Mouse (Mus musculus) cerebellum, adult 2 months (tissue): ENCODE measurements at regions not wholly inside any gene's neighbourhood (a gene's known extent, or its start where the extent isn't known, plus 50 kb on each side); places are given as distances from the start of the nearest gene placed in this dataset.

ENCODE experiments used
- CTCF ChIP-seq: fragments of 200-500 bp; IDR thresholded peaks from 2 replicates; pipeline ENCODE4 v1.5.1; 2011; ENCODE audit warnings: low read depth, mild to moderate bottlenecking, control low read depth, low read length, moderate library complexity, borderline replicate concordance; ENCODE audit not compliant: insufficient read depth
- POLR2A ChIP-seq: fragments of 200-500 bp; IDR thresholded peaks from 2 replicates; pipeline ENCODE4 v1.6.1; 2011; ENCODE audit warnings: low read length, control low read depth, borderline replicate concordance; ENCODE audit not compliant: insufficient read depth

DNA sequence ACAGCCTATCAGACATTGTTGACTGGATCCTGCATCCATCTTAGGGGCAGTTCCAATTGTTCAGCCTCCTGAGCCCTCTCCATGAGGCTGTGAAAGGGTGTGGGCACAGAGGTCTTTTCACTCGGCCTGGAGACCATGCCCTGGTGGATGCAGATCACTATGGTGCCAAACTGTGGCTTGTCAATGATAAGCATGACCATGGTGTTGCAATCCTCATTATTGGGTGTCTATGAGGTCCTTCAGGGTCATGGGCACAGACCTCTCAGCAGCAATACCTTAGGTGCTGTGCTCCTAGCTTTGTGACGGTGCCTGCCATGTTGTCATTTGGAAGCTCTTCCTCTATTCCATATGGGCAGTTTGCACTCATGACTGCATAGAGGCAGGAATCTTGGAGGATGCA, 114.0 kb upstream of the Mocs1 start:
- TF ChIP-seq POLR2A (no peak), CTCF (no peak)
